Mouse (Mus musculus) lung, adult 2 months (tissue): Measurements from ENCODE around the gene Ino80.

ENCODE experiments used
- CTCF ChIP-seq: fragments of 200-500 bp; IDR thresholded peaks from 2 replicates; pipeline ENCODE4 v1.5.1; 2011; ENCODE audit warnings: mild to moderate bottlenecking, low read length, control low read depth; ENCODE audit not compliant: insufficient read depth
- POLR2A ChIP-seq: fragments of 200-500 bp; IDR thresholded peaks from 2 replicates; pipeline ENCODE4 v1.6.1; 2011; ENCODE audit warnings: low read depth, mild to moderate bottlenecking, control low read depth, low read length, borderline replicate concordance; ENCODE audit errors: extremely low read depth

DNA sequence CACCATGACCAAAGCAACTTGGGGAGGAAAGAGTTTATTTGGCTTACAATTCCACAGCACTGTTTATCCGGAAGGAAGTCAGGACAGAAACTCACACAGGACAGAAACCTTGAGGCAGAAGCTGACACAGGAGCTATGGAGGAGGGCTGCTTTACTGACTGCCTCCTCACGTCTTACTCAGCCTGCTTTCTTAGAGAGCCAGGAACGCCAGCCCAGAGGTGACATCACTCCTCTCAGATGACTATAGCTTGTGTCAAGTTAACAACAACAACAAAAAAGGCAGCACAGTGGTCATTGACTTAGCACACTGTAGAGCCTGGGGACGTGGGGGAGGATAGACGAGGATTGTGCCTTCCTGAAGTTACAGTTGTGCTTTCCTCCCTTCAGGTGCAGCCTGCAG, 14.5 kb upstream of the Ino80 start:
- no peak for TF ChIP-seq CTCF
- TF ChIP-seq POLR2A, result no peak
